Mouse (Mus musculus) adrenal gland, adult (tissue): ENCODE data around the gene Igf2.

Experiments used
- DNase-seq, 2 experiments: peaks; one replicate each; pipeline ENCODE4 v3.0.0; 2022 to 2023; ENCODE audit warnings: low spot score in 1 of 2; ENCODE audit not compliant: inconsistent age in 2 of 2

The Igf2 gene

GRCm38 (mm10) chr7:142659181-142659681 lies 7.4 kb downstream of the Igf2 start:
- DNase-seq, result peak; percentile 25 to 51

- no peak for DNase-seq
Measured at GRCm38 (mm10) chr7:142658681-142659180, 7.9 kb downstream of the Igf2 start.

DNA sequence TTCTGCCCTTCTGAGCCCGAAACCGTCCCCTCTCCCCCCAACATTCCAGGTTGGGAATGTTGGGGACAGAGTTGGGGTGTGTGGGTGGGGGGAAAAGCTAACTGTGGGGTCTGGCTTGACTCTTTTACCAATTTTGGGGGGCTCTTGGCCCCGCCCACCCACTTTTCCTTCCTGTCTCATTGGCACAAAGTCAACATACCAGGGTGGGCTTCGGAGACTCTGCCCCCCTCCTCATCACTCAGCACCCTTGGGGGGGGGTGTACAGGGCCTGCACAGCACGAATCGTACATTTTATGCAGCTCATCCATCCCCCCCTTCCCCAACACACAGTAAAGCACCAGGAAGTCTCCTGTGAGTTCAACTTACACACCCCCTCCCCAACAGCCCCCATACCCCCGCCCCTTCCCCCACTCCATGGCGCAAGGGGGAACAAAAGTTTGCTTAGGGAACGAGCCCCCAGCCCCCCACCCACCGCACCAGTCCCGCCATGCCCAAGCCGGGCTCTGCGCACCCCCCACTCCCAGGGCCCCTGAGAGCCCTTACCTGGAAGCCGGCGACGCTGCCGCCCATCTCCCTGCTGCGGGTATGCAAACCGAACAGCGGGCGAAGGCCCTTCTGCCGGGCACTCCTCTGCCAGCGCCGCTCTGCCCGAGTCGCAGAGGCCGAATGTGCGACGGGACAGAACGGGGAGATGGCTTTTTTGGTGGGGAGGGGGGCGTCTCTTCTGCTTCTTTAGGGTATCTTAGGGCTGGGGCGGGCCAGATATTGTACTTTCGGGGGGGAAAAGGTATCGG lies 8.6 kb downstream of the Igf2 start:
- no peak for DNase-seq

DNA sequence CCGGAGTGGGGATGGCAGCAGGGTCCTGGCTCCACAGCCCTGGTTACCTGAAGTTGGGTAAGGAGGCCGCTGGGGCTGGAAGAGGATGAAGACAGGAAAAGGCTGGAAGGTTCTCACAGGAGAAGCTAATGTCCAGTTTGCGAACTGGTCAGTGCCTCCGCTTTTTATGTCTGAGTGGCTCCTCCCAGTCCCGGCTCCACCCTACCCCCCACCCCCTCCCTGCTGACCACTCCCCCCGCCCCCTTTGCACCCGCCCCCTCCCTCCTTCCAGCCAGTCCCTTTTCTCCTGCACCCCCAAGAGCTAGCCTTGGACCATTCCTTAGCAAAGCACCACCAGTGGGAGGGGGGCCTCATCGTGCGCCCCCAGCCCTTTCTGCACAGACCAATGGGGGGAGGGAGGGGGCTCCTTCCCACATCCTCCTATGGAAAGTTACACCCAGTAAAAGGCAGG lies 9.2 kb downstream of the Igf2 start:
- no peak for DNase-seq

DNA sequence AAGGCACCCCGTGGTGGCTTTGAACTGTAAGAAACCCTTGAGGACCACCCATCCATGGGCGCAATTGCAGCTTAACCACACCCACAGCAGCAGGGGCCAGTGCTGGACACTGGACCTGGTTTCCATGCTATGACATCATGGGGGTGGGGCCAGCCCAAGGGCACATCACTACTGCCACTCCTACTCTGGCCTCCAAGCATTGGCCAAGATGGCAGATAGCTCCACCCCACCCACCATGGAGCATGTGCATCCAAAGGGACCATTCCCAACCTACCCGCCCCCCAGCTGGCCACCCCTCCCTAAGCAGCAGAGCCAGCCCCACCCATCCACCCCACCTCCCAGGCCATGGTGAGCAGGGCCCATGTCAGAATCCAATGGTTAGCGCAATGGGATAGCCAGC lies 10.6 kb downstream of the Igf2 start:
- no peak for DNase-seq

- no peak for DNase-seq
Measured at GRCm38 (mm10) chr7:142655633-142656032, 11.0 kb downstream of the Igf2 start.

- DNase-seq, result no peak
Measured at GRCm38 (mm10) chr7:142653726-142654125, 12.9 kb downstream of the Igf2 start.

DNA sequence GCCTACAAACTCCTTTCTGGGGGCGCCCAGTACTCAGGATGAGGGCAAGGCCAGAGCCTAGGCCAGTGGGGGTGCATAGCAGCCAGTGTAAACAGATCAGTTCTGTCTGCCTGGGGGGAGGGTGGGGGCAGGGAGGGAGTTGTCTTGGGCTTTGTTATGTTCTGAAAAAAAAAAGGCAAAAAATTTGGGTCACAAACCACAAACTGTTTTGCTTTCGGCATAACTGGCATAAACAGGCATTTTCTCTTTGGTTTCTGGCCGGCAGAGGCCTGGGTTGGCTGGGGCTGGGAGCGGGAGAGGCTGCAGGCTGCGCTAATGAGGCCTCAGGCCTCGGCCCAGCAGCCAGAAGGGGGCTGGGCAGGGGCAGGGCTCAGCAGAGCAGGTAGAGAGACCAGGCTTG lies 19.9 kb downstream of the Igf2 start:
- no peak for DNase-seq

DNA sequence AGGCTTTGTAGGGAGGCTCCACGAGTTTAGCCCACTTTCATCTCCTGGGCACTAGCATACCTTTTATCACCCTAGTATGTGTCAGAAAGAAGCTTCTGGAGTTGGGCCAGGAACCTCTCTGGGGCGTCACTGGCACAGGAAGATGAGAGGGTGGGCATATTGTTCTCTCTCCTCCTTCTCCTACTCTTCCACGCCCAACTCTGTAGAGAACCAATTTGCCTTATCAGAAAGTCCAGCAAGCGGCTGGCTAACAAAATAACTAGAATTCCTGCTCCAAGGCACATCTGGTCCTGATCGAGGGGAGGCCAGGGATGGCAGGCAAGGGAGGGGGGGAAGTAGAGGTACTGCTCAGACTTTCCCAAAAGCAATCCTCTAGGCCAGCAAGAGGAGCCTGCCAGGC lies 21.6 kb downstream of the Igf2 start:
- no peak for DNase-seq

DNA sequence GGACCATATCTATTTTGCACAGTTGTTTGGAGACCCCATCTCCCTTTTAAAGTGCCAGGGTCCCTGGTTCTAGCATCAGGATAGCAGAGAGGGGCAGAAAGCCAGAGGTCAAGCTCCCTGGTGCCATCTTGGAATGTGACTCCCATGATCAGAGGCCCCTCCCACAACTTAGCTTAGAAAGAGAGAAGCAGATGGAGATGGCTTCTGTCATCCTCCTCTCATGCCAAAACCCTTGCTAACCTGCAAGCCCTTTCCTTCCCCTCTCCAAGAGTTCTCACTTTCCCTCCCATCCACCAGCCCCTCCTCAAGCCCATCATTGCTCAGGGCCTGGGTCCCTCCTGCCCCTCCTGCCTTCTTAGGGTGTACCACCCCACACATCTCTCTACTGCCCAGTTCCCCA lies 30.4 kb downstream of the Igf2 start:
- DNase-seq, result no peak

DNA sequence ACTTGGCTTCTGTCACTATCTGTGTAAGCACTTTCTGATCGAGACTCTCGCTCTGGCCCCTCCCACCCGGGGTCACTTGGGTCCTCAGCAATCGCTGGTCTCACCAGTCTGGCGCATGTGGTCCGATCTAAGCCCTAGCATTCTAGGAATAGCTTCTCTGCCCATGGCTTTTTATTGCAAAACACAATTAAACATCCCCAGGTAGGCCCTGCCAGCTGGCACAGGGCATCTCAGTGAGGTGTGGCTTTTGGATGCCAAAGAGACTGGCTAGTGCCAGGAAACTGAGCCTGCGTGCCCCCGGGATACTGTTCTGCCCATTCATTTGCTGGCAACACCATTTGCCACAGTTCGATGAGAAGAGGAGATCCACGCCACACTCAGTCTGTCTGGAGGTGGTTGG lies 35.9 kb downstream of the Igf2 start:
- DNase-seq, result peak in 1 of 2 experiments; percentile 47

- peak in 1 of 2 experiments; percentile 37 for DNase-seq
Measured at GRCm38 (mm10) chr7:142629806-142630205, 36.8 kb downstream of the Igf2 start.

DNA sequence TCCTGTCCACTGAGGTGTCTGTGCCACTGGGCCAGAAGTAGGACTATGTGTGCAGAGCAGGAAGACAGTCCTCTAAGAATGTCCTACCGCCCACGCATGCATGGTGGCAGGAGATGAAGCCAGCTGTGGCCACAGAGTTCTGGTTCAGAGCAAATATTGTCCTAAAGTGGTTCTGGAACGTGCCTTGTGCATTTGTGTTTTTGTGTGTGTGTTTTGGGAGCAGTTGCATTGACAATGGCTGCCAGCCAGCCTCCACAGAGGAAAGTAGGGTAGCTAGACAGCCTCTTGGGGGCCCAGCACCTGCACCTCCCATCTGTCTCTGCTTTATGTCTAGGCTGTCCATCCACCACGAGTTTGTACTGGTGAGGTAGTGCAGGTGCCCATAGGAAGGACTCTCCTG lies 44.4 kb downstream of the Igf2 start:
- no peak for DNase-seq

- DNase-seq, result no peak
Measured at GRCm38 (mm10) chr7:142613077-142613476, 53.5 kb downstream of the Igf2 start.

DNA sequence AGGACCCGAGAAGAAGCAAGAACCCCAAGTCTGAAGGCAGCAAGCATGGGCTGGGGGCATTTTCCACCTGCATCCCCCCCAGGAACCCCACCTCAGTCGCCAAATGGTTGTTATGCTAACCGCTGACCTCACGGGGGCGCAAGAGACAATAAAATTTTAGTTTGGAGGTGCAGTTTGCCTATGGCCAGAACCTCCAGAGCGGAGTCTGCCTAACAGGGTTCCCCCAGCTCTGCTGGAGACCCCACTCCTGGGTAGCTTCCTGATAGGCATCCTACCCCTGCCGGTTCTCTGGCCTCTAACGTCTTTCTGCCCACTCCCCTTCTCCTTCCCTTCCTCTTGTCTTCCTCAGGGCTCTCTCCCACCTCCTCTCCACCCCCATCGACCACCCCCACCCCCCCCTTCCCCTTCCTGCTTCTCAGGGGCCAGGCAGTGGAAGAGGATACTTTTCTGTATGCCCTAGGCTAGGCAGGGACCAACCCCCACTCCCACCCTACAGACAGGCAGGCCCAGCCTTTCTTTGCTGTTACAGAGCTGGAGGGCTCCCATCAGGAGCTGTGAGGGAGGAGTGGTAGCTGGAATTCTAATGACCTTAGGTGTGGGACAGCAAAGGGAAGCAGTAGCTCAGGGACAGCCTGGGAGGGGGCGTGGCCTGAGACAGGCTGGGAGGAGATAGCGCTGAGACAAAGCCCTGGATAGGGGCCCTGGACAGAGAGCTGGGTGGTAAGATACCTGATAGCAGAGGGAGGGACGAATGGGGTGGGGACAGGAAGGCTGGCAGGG lies 55.8 kb downstream of the Igf2 start:
- DNase-seq, result peak; percentile 33 to 81

- DNase-seq, result no peak
Measured at GRCm38 (mm10) chr7:142600921-142601320, 65.7 kb downstream of the Igf2 start.
